Mouse (Mus musculus): ENCODE measurements around the gene Smurf1.

The Smurf1 gene

GRCm38 (mm10) chr5:144913361-144913760 lies 52.3 kb downstream of the Smurf1 start:
- DNase-seq: no peak

GRCm38 (mm10) chr5:144912519-144913310 lies 52.9 kb downstream of the Smurf1 start:
- DNase-seq: no peak

- no peak for DNase-seq
Measured at GRCm38 (mm10) chr5:144909521-144909920, 56.1 kb downstream of the Smurf1 start.

- no peak for DNase-seq
Measured at GRCm38 (mm10) chr5:144907591-144907990, 58.1 kb downstream of the Smurf1 start.

GRCm38 (mm10) chr5:144904356-144905134 lies 61.1 kb downstream of the Smurf1 start:
- DNase-seq: no peak

GRCm38 (mm10) chr5:144901791-144902190 lies 63.9 kb downstream of the Smurf1 start:
- no peak for DNase-seq

- DNase-seq: no peak
Measured at GRCm38 (mm10) chr5:144901035-144901434, 64.6 kb downstream of the Smurf1 start.

- no peak for DNase-seq
Measured at GRCm38 (mm10) chr5:144898448-144899052, 67.1 kb downstream of the Smurf1 start.

- DNase-seq: no peak
Measured at GRCm38 (mm10) chr5:144897881-144898280, 67.8 kb downstream of the Smurf1 start.

- DNase-seq: no peak
Measured at GRCm38 (mm10) chr5:144891276-144891675, 74.4 kb downstream of the Smurf1 start.

- DNase-seq: no peak
Measured at GRCm38 (mm10) chr5:144885968-144886650, 79.5 kb downstream of the Smurf1 start.

GRCm38 (mm10) chr5:144884629-144885217 lies 80.9 kb downstream of the Smurf1 start:
- no peak for DNase-seq

- DNase-seq: peak; percentile 53
Measured at GRCm38 (mm10) chr5:144881670-144882399, 83.8 kb downstream of the Smurf1 start.

GRCm38 (mm10) chr5:144877021-144877420 lies 88.6 kb downstream of the Smurf1 start:
- no peak for DNase-seq

GRCm38 (mm10) chr5:144875892-144876291 lies 89.8 kb downstream of the Smurf1 start:
- DNase-seq: peak; percentile 75

- no peak for DNase-seq
Measured at GRCm38 (mm10) chr5:144875227-144875626, 90.4 kb downstream of the Smurf1 start.

- DNase-seq: no peak
Measured at GRCm38 (mm10) chr5:144872867-144873266, 92.8 kb downstream of the Smurf1 start.

GRCm38 (mm10) chr5:144872326-144872725 lies 93.3 kb downstream of the Smurf1 start:
- no peak for DNase-seq

- no peak for DNase-seq
Measured at GRCm38 (mm10) chr5:144871775-144872174, 93.9 kb downstream of the Smurf1 start.

GRCm38 (mm10) chr5:144870782-144871181 lies 94.9 kb downstream of the Smurf1 start:
- DNase-seq: no peak

- no peak for DNase-seq
Measured at GRCm38 (mm10) chr5:144869466-144869865, 96.2 kb downstream of the Smurf1 start.

- DNase-seq: no peak
Measured at GRCm38 (mm10) chr5:144866923-144867322, 98.7 kb downstream of the Smurf1 start.

Measured in cerebellum, adult 8-10 months (tissue).